Mouse (Mus musculus): Measurements from ENCODE around the gene Stag3. TPM values are rescaled to one million over a fixed set of nuclear protein-coding genes. Genes with fewer than 3 reads are reported as not detected.

Stag3 gene
- 0.05 TPM for polyA plus RNA-seq (2012; fragmentation: generic; extraction: Trizol)
- long read RNA-seq, experiment 1: 0 reads
- long read RNA-seq, experiment 2: 0 reads

GRCm38 (mm10) chr5:138279585-138280424 is at the start of gene Stag3, which contains the start of the genes Gm43720 and Gpc2:
Stag3 (plus strand) TSS chr5:138280240.
Gm43720 (minus strand) TSS chr5:138279958.
Gpc2 (minus strand) TSS chr5:138280005.
- Histone ChIP-seq H3K79me3 (ENCODE audit: low read depth) (no peaks in the 10 kb centered on the region), H3K4me3 (ENCODE audit: insufficient read depth, poor library complexity, severe bottlenecking) (no peak within 1 kb of the TSS), H3K79me2 (ENCODE audit: control insufficient read depth, insufficient read depth) (no peaks in the 10 kb centered on the region), H3ac (ENCODE audit: control insufficient read depth, insufficient read length, low read depth) (no peak within 1 kb of the TSS), H3K27me3 (ENCODE audit: control insufficient read depth, insufficient read depth, insufficient read length) (no peaks in the 10 kb centered on the region), H3K36me3 (ENCODE audit: control insufficient read depth, insufficient read depth) (no peaks in the 10 kb centered on the region)
- TF ChIP-seq USF1 (IDR thresholded peaks at IDR 0.05; ENCODE audit: low read depth): peak; percentile 23
- no peak for TF ChIP-seq FOSL1 (IDR thresholded peaks at IDR 0.05; ENCODE audit: insufficient read depth, low read length, poor library complexity, severe bottlenecking)

GRCm38 (mm10) chr5:138233778-138234177 is 46.3 kb upstream of the Stag3 start:
- Histone ChIP-seq H3ac (ENCODE audit: control insufficient read depth, insufficient read length, low read depth) (no peak overlapping the region), H3K79me2 (ENCODE audit: control insufficient read depth, insufficient read depth) (no peaks in the 10 kb centered on the region), H3K27me3 (ENCODE audit: control insufficient read depth, insufficient read depth, insufficient read length) (no peaks in the 10 kb centered on the region), H3K79me3 (ENCODE audit: low read depth) (no peaks in the 10 kb centered on the region), H3K36me3 (ENCODE audit: control insufficient read depth, insufficient read depth) (no peaks in the 10 kb centered on the region), H3K4me3 (ENCODE audit: insufficient read depth, poor library complexity, severe bottlenecking) (no peak overlapping the region)
- TF ChIP-seq FOSL1 (IDR thresholded peaks at IDR 0.05; ENCODE audit: insufficient read depth, low read length, poor library complexity, severe bottlenecking): no peak
- no peak for TF ChIP-seq CEBPB (IDR thresholded peaks at IDR 0.05; ENCODE audit: low read depth)
- TF ChIP-seq MYOG (IDR thresholded peaks at IDR 0.05; ENCODE audit: control insufficient read depth, extremely low read depth, insufficient read length): no peak
- no peak for TF ChIP-seq CTCF (IDR thresholded peaks at IDR 0.05; ENCODE audit: control insufficient read depth, insufficient read depth, insufficient read length)
- TF ChIP-seq USF1 (IDR thresholded peaks at IDR 0.05; ENCODE audit: low read depth): no peak
- TF ChIP-seq MAX (IDR thresholded peaks at IDR 0.05): no peak
- TF ChIP-seq MYOD1 (IDR thresholded peaks at IDR 0.05; ENCODE audit: control insufficient read depth, insufficient read length, low read depth): no peak

- Histone ChIP-seq H3K4me3 (ENCODE audit: insufficient read depth, poor library complexity, severe bottlenecking) (no peak overlapping the region), H3K79me2 (ENCODE audit: control insufficient read depth, insufficient read depth) (no peaks in the 10 kb centered on the region), H3K79me3 (ENCODE audit: low read depth) (no peaks in the 10 kb centered on the region), H3K27me3 (ENCODE audit: control insufficient read depth, insufficient read depth, insufficient read length) (no peaks in the 10 kb centered on the region), H3ac (ENCODE audit: control insufficient read depth, insufficient read length, low read depth) (no peak overlapping the region), H3K36me3 (ENCODE audit: control insufficient read depth, insufficient read depth) (no peaks in the 10 kb centered on the region)
- TF ChIP-seq CTCF (IDR thresholded peaks at IDR 0.05; ENCODE audit: control insufficient read depth, insufficient read depth, insufficient read length) (no peak), CEBPB (IDR thresholded peaks at IDR 0.05; ENCODE audit: low read depth) (no peak), USF1 (IDR thresholded peaks at IDR 0.05; ENCODE audit: low read depth) (no peak), FOSL1 (IDR thresholded peaks at IDR 0.05; ENCODE audit: insufficient read depth, low read length, poor library complexity, severe bottlenecking) (no peak), MAX (IDR thresholded peaks at IDR 0.05) (no peak), MYOD1 (IDR thresholded peaks at IDR 0.05; ENCODE audit: control insufficient read depth, insufficient read length, low read depth) (no peak), MYOG (IDR thresholded peaks at IDR 0.05; ENCODE audit: control insufficient read depth, extremely low read depth, insufficient read length) (no peak)
These were observed 45.8 kb upstream of the Stag3 start for GRCm38 (mm10) chr5:138234224-138234623.

- Histone ChIP-seq H3K79me3 (ENCODE audit: low read depth) (no peaks in the 10 kb centered on the region), H3K79me2 (ENCODE audit: control insufficient read depth, insufficient read depth) (no peaks in the 10 kb centered on the region), H3K36me3 (ENCODE audit: control insufficient read depth, insufficient read depth) (no peaks in the 10 kb centered on the region), H3K27me3 (ENCODE audit: control insufficient read depth, insufficient read depth, insufficient read length) (no peaks in the 10 kb centered on the region), H3K4me3 (ENCODE audit: insufficient read depth, poor library complexity, severe bottlenecking) (no peak overlapping the region), H3ac (ENCODE audit: control insufficient read depth, insufficient read length, low read depth) (no peak overlapping the region)
- TF ChIP-seq FOSL1 (IDR thresholded peaks at IDR 0.05; ENCODE audit: insufficient read depth, low read length, poor library complexity, severe bottlenecking) (no peak), CEBPB (IDR thresholded peaks at IDR 0.05; ENCODE audit: low read depth) (no peak), MYOG (IDR thresholded peaks at IDR 0.05; ENCODE audit: control insufficient read depth, extremely low read depth, insufficient read length) (no peak), CTCF (IDR thresholded peaks at IDR 0.05; ENCODE audit: control insufficient read depth, insufficient read depth, insufficient read length) (no peak)
These were observed 38.5 kb upstream of the Stag3 start for GRCm38 (mm10) chr5:138241511-138241910.

GRCm38 (mm10) chr5:138251144-138251543 is 28.9 kb upstream of the Stag3 start:
- Histone ChIP-seq H3K79me3 (ENCODE audit: low read depth) (no peaks in the 10 kb centered on the region), H3K27me3 (ENCODE audit: control insufficient read depth, insufficient read depth, insufficient read length) (peaks cover 5% of the 10 kb centered on the region), H3K36me3 (ENCODE audit: control insufficient read depth, insufficient read depth) (no peaks in the 10 kb centered on the region), H3K79me2 (ENCODE audit: control insufficient read depth, insufficient read depth) (no peaks in the 10 kb centered on the region), H3ac (ENCODE audit: control insufficient read depth, insufficient read length, low read depth) (no peak overlapping the region), H3K4me3 (ENCODE audit: insufficient read depth, poor library complexity, severe bottlenecking) (no peak overlapping the region)
- TF ChIP-seq MAX (IDR thresholded peaks at IDR 0.05): no peak
- no peak for TF ChIP-seq FOSL1 (IDR thresholded peaks at IDR 0.05; ENCODE audit: insufficient read depth, low read length, poor library complexity, severe bottlenecking)
- no peak for TF ChIP-seq MYOG (IDR thresholded peaks at IDR 0.05; ENCODE audit: control insufficient read depth, extremely low read depth, insufficient read length)
- no peak for TF ChIP-seq CTCF (IDR thresholded peaks at IDR 0.05; ENCODE audit: control insufficient read depth, insufficient read depth, insufficient read length)

GRCm38 (mm10) chr5:138253061-138253460 is 27.0 kb upstream of the Stag3 start:
- peaks cover 5% of the 10 kb centered on the region for H3K27me3 ChIP-seq (ENCODE audit: control insufficient read depth, insufficient read depth, insufficient read length)
- H3K79me2 ChIP-seq (ENCODE audit: control insufficient read depth, insufficient read depth): no peaks in the 10 kb centered on the region
- H3ac ChIP-seq (ENCODE audit: control insufficient read depth, insufficient read length, low read depth): no peak overlapping the region
- H3K4me3 ChIP-seq (ENCODE audit: insufficient read depth, poor library complexity, severe bottlenecking): no peak overlapping the region
- TF ChIP-seq FOSL1 (IDR thresholded peaks at IDR 0.05; ENCODE audit: insufficient read depth, low read length, poor library complexity, severe bottlenecking): no peak
- TF ChIP-seq CTCF (IDR thresholded peaks at IDR 0.05; ENCODE audit: control insufficient read depth, insufficient read depth, insufficient read length): no peak
- TF ChIP-seq MAX (IDR thresholded peaks at IDR 0.05): no peak
- no peak for TF ChIP-seq MYOD1 (IDR thresholded peaks at IDR 0.05; ENCODE audit: control insufficient read depth, insufficient read length, low read depth)
- TF ChIP-seq CEBPB (IDR thresholded peaks at IDR 0.05; ENCODE audit: low read depth): no peak
- no peak for TF ChIP-seq USF1 (IDR thresholded peaks at IDR 0.05; ENCODE audit: low read depth)
- TF ChIP-seq MYOG (IDR thresholded peaks at IDR 0.05; ENCODE audit: control insufficient read depth, extremely low read depth, insufficient read length): no peak
- H3K36me3 ChIP-seq (ENCODE audit: control insufficient read depth, insufficient read depth): no peaks in the 10 kb centered on the region
- no peaks in the 10 kb centered on the region for H3K79me3 ChIP-seq (ENCODE audit: low read depth)
